Mouse (Mus musculus) layer of hippocampus, adult 8-10 months (tissue): ENCODE measurements at regions not wholly inside any gene's neighbourhood (a gene's known extent, or its start where the extent isn't known, plus 50 kb on each side); places are given as distances from the start of the nearest gene placed in this dataset.

Source experiments
- DNase-seq, 2 experiments: peaks; one replicate each; pipeline ENCODE4 v3.0.0; 2022; ENCODE audit warnings: low spot score in 2 of 2

DNA sequence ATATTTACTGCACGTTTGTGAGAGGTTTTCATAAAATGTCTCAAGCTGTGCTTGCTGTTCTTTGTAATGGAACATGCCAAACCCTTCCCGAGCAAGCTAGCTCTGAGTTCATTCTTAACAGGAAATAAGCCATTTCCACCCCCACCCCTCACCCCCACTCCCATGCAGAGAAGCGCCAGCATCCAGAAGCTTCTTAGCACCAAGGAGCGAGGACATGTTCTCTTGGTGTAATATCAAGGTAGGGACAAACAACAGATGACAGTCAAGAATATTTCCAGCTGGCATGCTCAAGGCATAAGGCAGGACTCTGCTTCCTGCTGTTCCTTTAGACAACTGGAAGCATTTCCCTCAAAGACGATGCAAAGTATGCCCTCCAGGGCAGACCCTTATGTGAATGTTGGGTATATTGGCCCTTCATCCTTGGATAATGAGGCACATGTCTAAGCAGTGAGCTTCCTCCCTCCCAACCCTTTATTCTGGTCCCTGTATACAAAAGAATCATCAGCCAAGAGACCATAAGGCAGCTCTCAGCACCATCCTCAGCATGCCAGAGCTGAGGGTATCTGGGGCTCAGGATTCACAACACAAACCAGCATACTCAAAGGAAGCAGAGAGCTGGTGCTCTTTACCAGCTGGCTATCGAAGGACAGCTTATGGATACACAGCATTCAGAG lies 205.2 kb upstream of the Ppp2r2d start:
- DNase-seq = peak in 1 of 2 experiments; percentile 18

- DNase-seq = no peak
These were observed 206.3 kb upstream of the Ppp2r2d start for GRCm38 (mm10) chr7:138639541-138639940.

- DNase-seq = no peak
These were observed 219.8 kb upstream of the Ppp2r2d start for GRCm38 (mm10) chr7:138626061-138626460.

DNA sequence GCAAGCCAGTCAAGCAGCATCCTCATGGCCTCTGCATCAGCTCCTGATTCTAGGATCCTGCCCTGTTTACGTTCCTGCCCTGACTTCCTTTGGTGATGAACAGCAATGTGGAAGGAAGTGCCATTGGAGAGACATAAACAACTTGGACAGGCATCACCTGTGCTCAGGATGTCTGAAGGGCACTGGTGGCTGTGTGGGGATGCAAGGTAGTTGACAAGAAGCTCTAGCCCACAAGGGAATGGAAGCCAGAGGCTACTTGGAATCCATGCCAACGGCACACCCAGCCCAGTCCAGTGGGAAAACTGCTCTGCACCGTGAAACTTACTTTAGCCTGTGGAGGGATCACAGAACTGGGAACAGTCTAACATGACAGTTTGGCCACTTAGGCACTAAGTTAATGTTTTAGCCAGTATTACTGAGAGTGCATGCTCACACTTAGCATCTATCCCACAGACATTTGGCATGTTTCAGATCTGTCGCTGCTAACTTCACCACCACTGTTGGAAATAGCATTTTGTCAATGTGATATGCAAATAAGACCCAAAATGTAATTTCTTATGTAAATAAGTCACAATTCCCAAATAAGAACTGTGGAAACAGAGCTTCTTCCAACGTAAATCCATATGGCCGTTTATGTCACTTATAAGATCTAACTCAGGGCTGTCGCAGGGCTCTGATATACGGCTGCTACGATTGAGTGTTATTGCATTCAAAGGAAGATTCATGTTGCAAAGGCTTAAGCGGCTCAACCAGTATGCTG lies 223.5 kb upstream of the Tcerg1l start:
- DNase-seq = no peak

DNA sequence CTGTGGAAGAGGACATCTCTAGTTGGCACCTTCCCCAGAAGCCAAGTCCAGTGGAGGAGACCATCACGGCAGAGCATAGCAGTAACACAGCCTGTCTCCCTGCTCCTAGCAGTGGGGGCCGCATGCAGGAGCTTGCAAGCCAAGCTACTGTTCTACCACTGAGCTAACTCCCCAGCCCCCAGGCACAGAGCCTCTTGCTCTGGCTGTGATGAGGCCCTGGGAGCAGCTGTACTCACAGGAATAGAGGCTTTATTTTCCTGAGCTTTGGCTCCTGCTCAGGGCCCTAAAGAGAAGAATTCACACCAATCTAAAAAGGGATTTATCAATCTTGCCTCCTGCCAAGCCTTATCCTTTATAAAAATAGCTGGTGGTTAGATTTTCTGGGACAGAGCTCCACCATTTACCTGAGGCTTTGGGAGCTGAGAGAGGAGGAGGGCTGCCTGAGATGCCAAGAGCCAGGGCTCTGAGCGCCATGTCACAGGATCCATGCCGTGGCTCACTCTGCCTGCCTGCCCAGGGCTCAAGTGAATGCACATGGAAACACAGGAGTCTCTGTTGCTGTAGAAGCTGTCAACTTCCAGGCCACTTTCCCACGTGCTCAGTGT lies 222.7 kb upstream of the Tcerg1l start:
- DNase-seq = no peak

DNA sequence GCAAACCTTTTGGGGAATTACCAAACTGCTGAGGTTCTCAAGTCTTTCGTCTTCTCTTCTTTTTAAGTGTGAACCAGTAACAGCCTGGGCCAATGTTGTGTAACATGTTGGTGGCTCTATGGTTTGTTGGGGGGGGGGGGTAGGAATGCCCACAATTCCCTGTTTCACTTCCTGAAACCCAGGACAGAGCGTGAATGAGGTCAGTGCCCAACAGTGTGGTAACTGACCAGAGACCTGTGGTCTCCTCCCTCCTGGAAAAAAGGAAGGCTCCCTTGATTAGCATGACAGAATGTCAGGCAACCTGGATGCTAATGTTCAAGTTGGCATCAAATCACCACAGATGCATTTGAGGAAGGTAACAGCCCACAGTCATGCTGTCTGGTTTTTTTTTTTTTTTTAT lies 218.9 kb upstream of the Tcerg1l start:
- no peak for DNase-seq

GRCm38 (mm10) chr7:138609605-138610004 lies 212.1 kb upstream of the Tcerg1l start:
- no peak for DNase-seq

DNA sequence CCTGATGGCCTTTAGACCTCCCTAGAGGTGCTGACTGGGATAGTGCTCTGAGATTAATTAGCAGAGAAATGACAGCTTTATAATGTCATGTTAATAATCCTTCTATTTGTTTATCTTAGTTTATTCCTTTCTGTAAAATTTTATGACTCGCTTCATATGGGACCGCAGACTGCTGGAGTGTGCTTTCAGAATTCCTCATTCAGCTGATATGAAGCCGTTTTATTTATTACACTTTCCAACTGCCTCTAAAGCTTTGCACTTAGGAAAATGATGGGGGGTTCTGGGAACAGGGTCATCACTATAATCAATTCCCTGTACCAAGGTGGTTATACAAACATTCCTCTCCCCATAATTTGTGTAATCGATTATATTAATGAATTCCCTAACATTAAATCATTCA lies 211.6 kb upstream of the Tcerg1l start:
- no peak for DNase-seq

GRCm38 (mm10) chr7:138606363-138606964 lies 208.9 kb upstream of the Tcerg1l start:
- no peak for DNase-seq

DNA sequence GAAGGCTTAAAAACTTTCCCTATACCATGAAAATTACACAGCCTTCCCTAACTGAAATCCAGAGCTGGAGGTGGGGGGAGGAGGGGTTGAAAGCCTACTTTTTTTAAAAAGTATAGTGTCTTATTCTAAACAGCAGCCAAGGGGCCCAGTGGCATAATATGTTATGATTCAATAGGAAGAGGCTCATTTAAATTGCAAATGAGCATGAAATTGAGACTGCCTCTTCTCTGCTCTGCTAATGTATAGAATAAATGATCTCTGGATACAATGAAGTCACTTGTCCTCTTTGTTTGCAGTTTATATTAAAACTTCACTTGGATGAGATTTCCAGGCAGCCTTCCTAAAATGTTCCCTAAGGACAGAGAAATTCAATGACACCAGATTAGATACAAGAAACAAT lies 208.4 kb upstream of the Tcerg1l start:
- no peak for DNase-seq

DNA sequence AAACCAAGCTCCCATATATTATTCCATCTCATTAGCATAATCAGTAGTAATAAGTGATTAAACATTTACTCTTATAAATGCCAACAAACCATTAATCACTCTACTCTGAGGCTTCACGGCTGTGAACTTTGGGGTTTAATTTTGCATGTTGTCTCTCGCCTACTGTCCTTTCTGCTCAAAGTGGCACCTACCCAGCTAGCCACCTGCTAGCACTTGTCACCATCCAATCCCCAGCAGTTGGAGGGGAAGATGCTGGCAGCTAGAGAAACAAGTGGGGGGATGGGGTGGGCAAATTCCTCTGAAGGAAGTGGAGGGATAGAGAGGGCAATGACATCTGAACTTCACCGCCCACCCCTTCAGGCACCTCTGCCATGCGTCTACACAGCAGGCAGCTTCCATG lies 204.2 kb upstream of the Tcerg1l start:
- no peak for DNase-seq

DNA sequence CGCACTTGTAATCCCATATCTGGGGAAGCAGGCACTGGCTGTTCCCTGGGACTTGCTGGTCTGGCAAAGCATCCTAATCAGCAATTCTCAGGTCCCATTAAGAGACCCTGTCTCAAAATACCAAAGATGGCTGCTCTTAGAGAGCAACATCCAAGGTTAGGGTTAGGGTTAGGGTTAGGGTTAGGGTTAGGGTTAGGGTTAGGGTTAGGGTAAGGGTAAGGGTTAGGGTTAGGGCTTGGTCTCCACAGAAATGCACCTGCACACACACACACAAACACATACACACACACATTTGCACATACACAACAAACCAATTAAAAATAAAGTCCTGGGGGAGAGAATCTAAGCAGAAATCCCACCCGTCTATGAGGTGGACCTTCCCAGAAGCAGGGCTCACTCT lies 195.8 kb upstream of the Tcerg1l start:
- no peak for DNase-seq

GRCm38 (mm10) chr7:138567352-138567751 lies 169.8 kb upstream of the Tcerg1l start:
- no peak for DNase-seq

DNA sequence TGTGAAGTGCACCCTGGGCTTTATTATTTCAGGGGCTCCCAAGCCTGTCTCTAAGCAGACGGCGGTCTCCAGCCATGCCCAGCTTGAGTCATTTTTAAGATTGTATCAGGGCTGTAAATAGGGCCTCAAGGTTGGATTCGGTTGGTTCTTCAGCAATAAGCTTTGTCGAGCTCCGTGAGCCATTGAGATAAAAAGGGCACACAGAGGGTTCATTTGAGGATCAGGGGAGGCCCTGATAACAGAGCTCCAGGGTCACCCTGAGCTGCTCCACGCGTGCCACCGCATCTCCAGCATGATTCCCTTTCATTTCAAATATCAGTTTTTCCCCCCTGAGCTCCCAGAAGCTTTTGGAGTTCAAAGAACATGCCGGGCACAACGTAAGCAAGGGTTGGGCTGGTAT lies 154.1 kb upstream of the Tcerg1l start:
- DNase-seq = no peak

DNA sequence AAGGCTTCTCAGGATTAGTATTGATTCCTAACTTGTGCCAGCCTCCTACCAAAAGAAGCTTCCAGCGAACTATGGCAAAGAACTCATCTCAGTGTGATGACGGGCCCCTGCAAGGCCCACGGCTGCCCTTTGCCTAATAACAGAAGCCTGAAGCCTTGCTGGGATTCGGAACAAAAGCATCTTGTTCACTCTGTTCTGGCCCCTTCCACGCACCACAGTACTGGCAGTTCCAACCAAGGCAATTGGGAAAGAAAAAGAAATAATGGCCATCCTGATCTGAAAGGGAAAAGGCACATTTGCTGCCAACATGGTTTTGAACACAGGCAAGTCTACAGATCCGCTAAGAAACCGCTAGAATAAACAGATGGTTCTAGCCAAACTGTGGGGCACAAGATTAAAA lies 150.4 kb upstream of the Tcerg1l start:
- DNase-seq = peak; percentile 19 to 47

DNA sequence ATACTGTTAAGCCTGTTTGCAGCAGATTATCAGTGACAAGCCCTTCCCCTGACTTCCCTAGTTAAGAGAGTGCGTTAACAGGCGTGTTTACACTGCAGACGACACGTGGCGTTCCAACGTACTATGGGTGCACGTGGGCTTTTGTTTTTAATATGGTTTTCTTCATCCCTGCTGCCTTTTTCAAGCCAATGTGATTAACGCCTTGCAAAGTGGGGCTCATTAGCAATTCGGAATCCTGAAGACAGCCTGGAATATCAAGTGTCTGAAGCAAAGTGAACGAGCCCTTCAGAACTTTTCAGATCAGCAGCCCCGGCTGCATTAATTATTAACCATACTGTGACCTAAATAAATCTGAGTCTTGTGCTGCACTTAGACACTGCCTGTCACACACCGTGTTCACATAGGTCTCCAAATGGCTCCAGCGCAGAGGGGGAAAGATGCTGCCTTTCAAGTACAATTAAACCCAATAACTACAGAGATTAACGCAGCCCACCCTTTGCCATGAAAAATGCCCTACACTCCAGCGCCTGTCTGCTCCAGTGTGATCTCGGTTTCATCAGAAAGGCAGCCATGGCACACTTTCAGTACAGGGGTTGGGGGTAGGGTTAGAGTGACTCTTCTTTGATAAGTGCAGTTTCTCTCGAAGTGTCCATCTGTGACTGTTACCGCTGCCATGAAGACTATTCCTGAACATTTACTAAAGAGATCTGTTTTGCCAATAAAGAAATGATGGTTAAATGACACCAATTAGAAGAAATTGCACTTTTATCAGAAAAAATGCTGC lies 140.7 kb upstream of the Tcerg1l start:
- no peak for DNase-seq

DNA sequence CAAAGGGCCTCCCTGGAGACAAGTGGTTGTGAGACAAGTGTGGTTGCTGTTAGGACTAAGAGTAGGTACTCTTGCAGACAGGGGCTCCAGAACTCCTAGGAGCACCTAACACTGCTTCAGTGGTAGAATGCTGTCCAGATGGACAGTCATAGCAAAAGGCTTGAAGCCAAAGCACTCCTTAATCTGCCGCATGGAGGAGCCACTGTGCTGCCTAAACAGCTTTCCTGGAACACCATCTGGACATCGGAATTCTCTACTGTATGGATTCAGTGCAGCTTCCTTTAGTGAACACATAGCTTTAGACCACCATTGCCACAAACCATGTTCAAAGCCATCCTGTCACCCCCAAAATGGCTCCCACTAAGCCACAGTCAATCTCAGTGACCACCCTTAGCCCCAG lies 128.6 kb upstream of the Tcerg1l start:
- no peak for DNase-seq

DNA sequence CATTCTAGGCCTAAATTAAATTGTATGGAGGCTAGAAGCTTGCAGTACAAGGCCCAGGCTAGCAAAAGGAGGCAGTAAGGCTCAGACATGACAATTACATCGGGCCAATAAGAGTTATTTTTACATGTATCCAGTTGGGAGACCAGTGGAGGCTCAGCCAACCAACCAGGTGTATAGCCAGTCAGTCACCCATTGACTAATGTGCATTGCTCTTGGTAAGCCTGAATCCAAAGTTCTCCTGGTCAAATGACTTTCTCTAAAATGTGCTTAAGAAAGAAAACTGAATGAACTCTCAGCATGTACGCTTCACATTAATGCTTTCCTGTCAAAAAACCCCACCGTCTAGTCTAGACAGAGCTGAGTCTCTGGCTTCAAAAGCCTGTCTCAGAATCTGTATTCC lies 127.4 kb upstream of the Tcerg1l start:
- no peak for DNase-seq

- DNase-seq = no peak
These were observed 116.6 kb upstream of the Tcerg1l start for GRCm38 (mm10) chr7:138514171-138514570.

DNA sequence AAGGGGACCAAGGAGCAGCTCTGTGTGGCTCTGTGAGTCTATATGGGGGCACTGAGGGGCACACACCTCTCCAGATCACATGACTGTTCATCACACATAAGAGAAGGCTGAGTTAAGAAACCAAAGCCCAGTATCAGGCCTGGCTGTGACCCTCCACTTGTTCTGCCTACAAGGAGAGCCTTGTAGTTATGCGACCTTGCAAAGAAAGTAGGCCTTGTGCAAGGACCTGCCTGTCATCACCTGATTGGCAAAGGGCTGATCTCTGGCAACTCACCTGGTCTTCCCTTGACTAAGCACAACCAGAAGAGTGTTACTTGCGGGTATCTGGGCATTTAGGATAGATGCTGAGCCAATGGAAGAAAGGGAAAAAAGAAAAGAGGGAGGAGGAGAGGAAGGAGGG lies 107.7 kb upstream of the Tcerg1l start:
- no peak for DNase-seq

DNA sequence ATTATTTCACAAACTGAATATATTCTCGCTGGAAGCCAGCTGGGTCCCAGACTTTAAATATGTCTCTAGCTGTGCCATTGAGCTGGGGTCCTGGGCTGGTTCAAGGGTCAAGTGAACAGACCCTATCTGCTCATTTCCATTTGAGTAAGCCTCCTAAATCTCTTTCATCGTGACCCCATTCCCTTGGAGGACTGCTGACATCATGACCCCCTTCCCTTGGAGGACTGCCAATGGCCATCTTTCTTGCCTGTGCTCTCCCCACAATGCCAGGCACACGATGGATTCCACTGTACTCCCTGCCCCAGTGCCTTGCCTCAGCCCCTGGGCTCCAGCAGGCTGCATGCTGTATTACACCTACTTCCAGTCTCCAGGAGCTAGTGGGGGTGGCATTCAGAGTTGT lies 106.5 kb upstream of the Tcerg1l start:
- DNase-seq = no peak

- no peak for DNase-seq
These were observed 105.5 kb upstream of the Tcerg1l start for GRCm38 (mm10) chr7:138503016-138503415.
